Mouse (Mus musculus) forebrain, embryonic 15.5 days (tissue): Measurements from ENCODE around the gene Zfp213. TPM values are rescaled to one million over a fixed set of nuclear protein-coding genes. Genes with fewer than 3 reads are reported as not detected.
A peak's percentile ranks its signal among the peaks of the same experiment; 100 is the strongest.
"Not testable (repeated sequence)": the region's sequence is repeated elsewhere in the genome, so short reads cannot be mapped to it uniquely, and the experiment has no call there.

ENCODE experiments used
- ATAC-seq: fragments of 200-750 bp; cut with Nextera tagmentation; replicated peaks from 2 replicates; pipeline ENCODE4 v1.8.0; 2017; ENCODE audit warnings: mild to moderate bottlenecking, moderate TSS enrichment, moderate library complexity
- H3K27ac ChIP-seq: fragments of 300-500 bp; sonication (generic); replicated peaks from 2 replicates; pipeline ENCODE4 v1.5.1; 2015; ENCODE audit warnings: mild to moderate bottlenecking, inconsistent platforms
- H3K27me3 ChIP-seq: fragments of 300-500 bp; sonication (generic); 2 replicates; pipeline ENCODE4 v1.6.1; 2015; ENCODE audit warnings: inconsistent platforms
- H3K36me3 ChIP-seq: fragments of 300-500 bp; sonication (generic); 2 replicates; pipeline ENCODE4 v1.6.1; 2015; ENCODE audit warnings: mild to moderate bottlenecking, inconsistent platforms
- H3K4me1 ChIP-seq: fragments of 300-500 bp; sonication (generic); 2 replicates; pipeline ENCODE4 v1.6.1; 2015; ENCODE audit warnings: inconsistent platforms
- H3K4me2 ChIP-seq: fragments of 300-500 bp; sonication (generic); replicated peaks from 2 replicates; pipeline ENCODE4 v1.6.1; 2015; ENCODE audit warnings: mild to moderate bottlenecking, inconsistent platforms
- H3K4me3 ChIP-seq: fragments of 300-500 bp; sonication (generic); 2 replicates; pipeline ENCODE4 v1.5.1; 2015; ENCODE audit warnings: mild to moderate bottlenecking, inconsistent platforms
- H3K9ac ChIP-seq: fragments of 300-500 bp; sonication (generic); replicated peaks from 2 replicates; pipeline ENCODE4 v1.6.1; 2015; ENCODE audit warnings: mild to moderate bottlenecking, inconsistent platforms
- H3K9me3 ChIP-seq: fragments of 300-500 bp; sonication (generic); 2 replicates; pipeline ENCODE4 v1.6.1; 2016; ENCODE audit warnings: inconsistent platforms
- WGBS: fragments of 180-500 bp; shearing (Covaris S2); methylation state at CpG from one replicate; pipeline ENCODE4 v1.1.7; 2015; ENCODE audit warnings: mixed read lengths; 5-methylcytosine and 5-hydroxymethylcytosine counted together
- polyA plus RNA-seq: library from polyadenylated mRNA; unstranded; fragments of >200 nt; fragmentation: Nextera tagmentation; extraction: Ambion mirVana; gene quantifications from 2 replicates; pipeline ENCODE4 v1.2.1, GENCODE M21; 2015

Zfp213 gene
- polyA plus RNA-seq, 1 experiment from 2014 or later: 21.0 TPM

- no peaks in the 10 kb centered on the region for H3K36me3 ChIP-seq
- no peak for ATAC-seq
- 0 out of 2 replicates have a peak overlapping the region, but pooled peaks have one; percentile 10 for H3K9ac ChIP-seq
- H3K4me1 ChIP-seq: peaks cover 13% of the 10 kb centered on the region
- WGBS: 9% methylated on average over 12 of the region's 12 CpGs
- H3K27ac ChIP-seq: no peak overlapping the region
- peak overlapping the region; percentile 26; the same call in 1 of the 2 replicates for H3K4me2 ChIP-seq
- no peaks in the 10 kb centered on the region for H3K9me3 ChIP-seq
- peaks cover 35% of the 10 kb centered on the region for H3K27me3 ChIP-seq
- peak overlapping the region; percentile 11; the same call in 1 of the 2 replicates for H3K4me3 ChIP-seq
These were observed 21.9 kb downstream of the Zfp213 start for GRCm38 (mm10) chr17:23542004-23542720.

- Histone ChIP-seq H3K9me3 (no peaks in the 10 kb centered on the region), H3K9ac (no peak overlapping the region), H3K4me2 (no peak overlapping the region), H3K36me3 (no peaks in the 10 kb centered on the region), H3K4me1 (peaks cover 13% of the 10 kb centered on the region), H3K4me3 (peak overlapping the region; percentile 2; the same call in 1 of the 2 replicates), H3K27ac (no peak overlapping the region), H3K27me3 (peaks cover 37% of the 10 kb centered on the region)
- WGBS: 14% methylated on average over 31 of the region's 31 CpGs
- no peak for ATAC-seq
These were observed 23.2 kb downstream of the Zfp213 start for GRCm38 (mm10) chr17:23540605-23541475.

GRCm38 (mm10) chr17:23540106-23540505, 23.9 kb downstream of the Zfp213 start:
- no peak for ATAC-seq
- Histone ChIP-seq H3K9me3 (no peaks in the 10 kb centered on the region), H3K9ac (no peak overlapping the region), H3K4me2 (no peak overlapping the region), H3K27ac (no peak overlapping the region), H3K27me3 (peaks cover 37% of the 10 kb centered on the region), H3K36me3 (no peaks in the 10 kb centered on the region), H3K4me3 (no peak overlapping the region), H3K4me1 (peaks cover 13% of the 10 kb centered on the region)
- WGBS: 37% methylated on average over 3 of the region's 3 CpGs

- H3K9ac ChIP-seq: no peak overlapping the region
- WGBS: 91% methylated on average over 5 of the region's 5 CpGs
- H3K27me3 ChIP-seq: peaks cover 41% of the 10 kb centered on the region
- no peaks in the 10 kb centered on the region for H3K36me3 ChIP-seq
- H3K9me3 ChIP-seq: no peaks in the 10 kb centered on the region
- peaks cover 13% of the 10 kb centered on the region for H3K4me1 ChIP-seq
- no peak for ATAC-seq
- H3K27ac ChIP-seq: no peak overlapping the region
- no peak overlapping the region for H3K4me2 ChIP-seq
- no peak overlapping the region for H3K4me3 ChIP-seq
These were observed 24.4 kb downstream of the Zfp213 start for GRCm38 (mm10) chr17:23539608-23540007.

- Histone ChIP-seq H3K4me2 (peak overlapping the region; percentile 45), H3K9me3 (no peaks in the 10 kb centered on the region), H3K27ac (no peak overlapping the region), H3K27me3 (peaks cover 46% of the 10 kb centered on the region), H3K4me3 (peak overlapping the region; percentile 30), H3K36me3 (no peaks in the 10 kb centered on the region), H3K4me1 (peaks cover 13% of the 10 kb centered on the region), H3K9ac (0 out of 2 replicates have a peak overlapping the region, but pooled peaks have one; percentile 20)
- no peak for ATAC-seq
- 10% methylated on average over 21 of the region's 21 CpGs for WGBS
These were observed 25.6 kb downstream of the Zfp213 start for GRCm38 (mm10) chr17:23538299-23539015.

GRCm38 (mm10) chr17:23537554-23538255, 26.3 kb downstream of the Zfp213 start:
- 4% methylated on average over 27 of the region's 27 CpGs for WGBS
- Histone ChIP-seq H3K27ac (no peak overlapping the region), H3K4me1 (peaks cover 13% of the 10 kb centered on the region), H3K4me2 (peak overlapping the region; percentile 45), H3K27me3 (peaks cover 46% of the 10 kb centered on the region), H3K36me3 (no peaks in the 10 kb centered on the region), H3K9me3 (no peaks in the 10 kb centered on the region), H3K9ac (peak overlapping the region; percentile 20; the same call in 1 of the 2 replicates), H3K4me3 (peak overlapping the region; percentile 30)
- ATAC-seq: no peak

- WGBS: 1% methylated on average over 18 of the region's 29 CpGs
- H3K4me2 ChIP-seq: not testable (repeated sequence)
These were observed 28.8 kb downstream of the Zfp213 start for GRCm38 (mm10) chr17:23535046-23535788.

GRCm38 (mm10) chr17:23533591-23534490, 30.2 kb downstream of the Zfp213 start:
- H3K27ac ChIP-seq, H3K36me3 ChIP-seq, H3K4me2 ChIP-seq, H3K9ac ChIP-seq, H3K9me3 ChIP-seq, ATAC-seq, H3K4me3 ChIP-seq, H3K4me1 ChIP-seq: not testable (repeated sequence)
- 6% methylated on average over 11 of the region's 23 CpGs for WGBS
- peaks cover 26% of the 10 kb centered on the region for H3K27me3 ChIP-seq

More at GRCm38 (mm10) chr17:23535046-23535788, 28.8 kb downstream of the Zfp213 start:
- H3K4me1 ChIP-seq, H3K27ac ChIP-seq, ATAC-seq, H3K4me3 ChIP-seq, H3K36me3 ChIP-seq, H3K9me3 ChIP-seq, H3K9ac ChIP-seq: not testable (repeated sequence)
- peaks cover 40% of the 10 kb centered on the region for H3K27me3 ChIP-seq

- not testable (repeated sequence) for H3K27ac ChIP-seq, H3K4me1 ChIP-seq, H3K27me3 ChIP-seq, H3K4me2 ChIP-seq, ATAC-seq, H3K4me3 ChIP-seq, H3K9me3 ChIP-seq, H3K9ac ChIP-seq, H3K36me3 ChIP-seq
- WGBS: 31% methylated on average over 1 of the region's 1 CpGs
These were observed 32.6 kb downstream of the Zfp213 start for GRCm38 (mm10) chr17:23531408-23531807.
